Mouse (Mus musculus): ENCODE measurements around the gene Ccdc141.
A peak's percentile ranks its signal among the peaks of the same experiment; 100 is the strongest.

Ccdc141 gene

DNA sequence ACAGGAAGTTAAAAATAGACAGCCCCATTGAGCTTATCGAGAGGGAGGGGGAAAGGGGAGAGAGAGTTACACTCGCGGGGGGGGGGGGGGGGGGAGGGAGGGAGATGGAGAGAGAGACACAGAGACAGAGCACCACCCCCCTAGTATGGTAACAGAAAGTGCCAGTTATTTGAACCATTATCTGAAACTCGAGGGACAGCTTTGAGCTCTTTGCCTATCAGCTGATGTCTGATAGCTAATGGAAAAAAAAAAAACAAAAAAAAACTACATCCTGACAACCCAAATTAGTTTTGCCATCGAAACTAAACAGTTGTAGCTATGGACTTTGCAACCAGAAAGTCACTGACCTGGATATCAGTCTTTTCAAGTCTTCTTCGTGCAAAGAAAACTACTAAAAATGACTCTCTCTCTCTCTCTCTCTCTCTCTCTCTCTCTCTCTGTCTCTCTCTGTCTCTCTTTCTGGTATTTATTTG is at the start of gene Ccdc141:
Gene Ccdc141, minus strand, starts transcription at position 4 of the 473 bp plus-strand sequence.
- DNase-seq (ENCODE audit: low spot score), result no peak

DNA sequence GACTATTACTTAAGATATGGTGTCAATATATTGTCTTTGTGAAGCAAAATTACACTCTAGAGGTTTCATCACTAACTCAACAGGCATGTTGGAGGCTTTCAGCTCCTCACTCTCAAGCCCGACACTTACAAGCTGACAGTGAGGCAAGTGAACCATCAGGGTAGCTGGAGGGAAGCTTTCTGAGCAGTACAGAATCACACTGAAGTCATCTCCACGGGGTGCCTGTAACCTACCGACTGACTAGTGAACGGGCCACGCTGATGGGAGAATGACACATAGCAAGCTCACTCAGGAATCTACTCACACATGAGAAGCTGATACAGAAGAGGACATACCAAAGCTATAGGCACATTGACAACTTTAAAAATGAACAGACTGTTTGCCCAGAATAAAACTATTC is 42.4 kb upstream of the Ccdc141 start:
- DNase-seq (ENCODE audit: low spot score), result no peak

GRCm38 (mm10) chr2:77206951-77207350 is 36.5 kb upstream of the Ccdc141 start:
- no peak for DNase-seq (ENCODE audit: low spot score)

- DNase-seq (ENCODE audit: low spot score), result peak; percentile 36
These were observed 33.5 kb upstream of the Ccdc141 start for GRCm38 (mm10) chr2:77203916-77204315.

DNA sequence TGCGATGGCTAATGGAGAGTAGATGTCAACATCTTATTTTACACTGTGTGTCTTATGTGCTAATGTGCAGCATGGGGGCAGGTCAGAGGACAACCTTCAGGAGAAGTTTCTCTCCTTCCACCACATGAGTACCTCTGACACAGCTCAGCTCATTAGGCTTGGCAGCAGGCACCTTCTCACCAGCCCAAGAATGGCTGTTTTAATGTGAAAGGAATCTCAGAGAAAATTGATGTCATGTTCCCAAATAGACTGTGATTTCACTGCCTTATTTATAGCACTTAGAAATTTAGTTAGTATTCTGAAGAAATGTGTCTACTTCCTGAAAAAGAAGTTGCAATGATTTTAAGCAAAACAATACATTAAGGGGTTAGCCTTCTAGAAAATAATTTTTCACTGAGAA is 31.5 kb upstream of the Ccdc141 start:
- DNase-seq (ENCODE audit: low spot score), result no peak

DNA sequence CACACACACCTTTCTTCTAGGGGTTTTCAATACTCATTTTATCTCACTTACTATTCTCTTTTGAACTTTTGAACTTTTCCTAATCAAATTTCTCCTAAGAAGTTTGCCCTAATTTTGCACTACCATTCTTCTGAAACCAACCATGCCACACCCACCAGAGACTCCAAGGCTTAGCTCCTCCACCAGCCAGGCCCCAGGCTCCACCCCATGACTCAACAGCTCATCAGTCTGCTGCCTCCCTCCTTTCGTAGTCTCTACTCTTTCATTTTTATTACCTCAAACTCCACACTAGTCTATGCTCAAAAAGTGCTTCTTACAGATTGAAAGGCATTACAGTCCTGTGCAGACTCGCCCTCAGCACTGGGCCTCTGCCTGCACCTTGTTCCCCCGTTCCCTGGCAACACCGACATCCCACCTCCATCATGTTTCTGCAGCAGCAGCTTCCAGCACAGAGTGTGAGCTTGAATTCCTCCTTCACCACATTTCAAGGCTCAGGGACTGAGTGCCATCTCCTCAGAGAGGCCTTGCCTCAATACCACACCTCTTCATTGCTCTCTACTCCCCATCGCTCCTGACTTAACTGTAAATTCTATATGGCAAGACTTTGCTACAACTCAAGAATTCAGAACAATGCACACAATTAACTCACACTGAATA is 30.6 kb upstream of the Ccdc141 start:
- DNase-seq (ENCODE audit: low spot score), result no peak

GRCm38 (mm10) chr2:77200379-77200778 is 29.9 kb upstream of the Ccdc141 start:
- DNase-seq (ENCODE audit: low spot score), result no peak

GRCm38 (mm10) chr2:77198246-77198645 is 27.8 kb upstream of the Ccdc141 start:
- no peak for DNase-seq (ENCODE audit: low spot score)

DNA sequence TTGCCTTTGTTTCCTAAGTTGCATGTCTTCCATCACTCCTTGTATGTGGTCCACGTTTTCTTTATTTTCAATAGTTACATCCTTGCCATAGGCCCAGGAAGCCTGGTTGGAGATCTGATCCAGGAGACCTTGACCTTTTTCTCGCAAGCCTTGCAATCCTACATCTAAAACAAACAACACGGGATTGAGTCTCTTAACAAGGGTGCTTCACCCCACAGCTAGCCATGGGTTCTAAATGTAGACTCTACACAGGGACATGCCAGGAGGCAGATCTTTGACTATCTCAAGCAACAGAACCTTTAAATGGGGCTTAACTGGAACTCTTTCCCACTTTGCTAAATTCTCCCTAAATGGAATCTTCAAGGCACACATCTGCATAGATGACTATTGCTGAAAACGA is 26.4 kb upstream of the Ccdc141 start:
- DNase-seq (ENCODE audit: low spot score), result no peak

GRCm38 (mm10) chr2:77195056-77195455 is 24.6 kb upstream of the Ccdc141 start:
- DNase-seq (ENCODE audit: low spot score), result no peak

- no peak for DNase-seq (ENCODE audit: low spot score)
These were observed 21.4 kb upstream of the Ccdc141 start for GRCm38 (mm10) chr2:77191811-77192210.

- no peak for DNase-seq (ENCODE audit: low spot score)
These were observed 20.5 kb upstream of the Ccdc141 start for GRCm38 (mm10) chr2:77190891-77191290.

DNA sequence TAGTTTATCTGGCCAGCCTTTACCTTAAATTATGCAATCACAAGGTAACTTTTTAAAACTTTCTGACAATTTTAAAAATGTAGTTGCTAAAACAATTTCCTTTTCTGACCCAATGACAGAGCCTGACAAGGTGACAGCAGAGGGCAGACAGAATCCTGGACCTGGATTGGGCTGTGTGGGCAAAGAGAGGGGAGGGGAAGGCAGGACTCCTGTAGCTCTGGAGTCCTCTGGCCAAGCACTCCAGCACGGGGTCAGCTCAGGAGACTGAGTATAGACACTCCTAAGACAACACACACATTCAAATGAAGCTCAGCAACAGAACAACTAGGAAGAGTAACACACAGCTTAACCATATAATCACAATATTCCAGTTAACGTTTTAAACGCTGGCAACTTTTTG is 19.9 kb upstream of the Ccdc141 start:
- no peak for DNase-seq (ENCODE audit: low spot score)

DNA sequence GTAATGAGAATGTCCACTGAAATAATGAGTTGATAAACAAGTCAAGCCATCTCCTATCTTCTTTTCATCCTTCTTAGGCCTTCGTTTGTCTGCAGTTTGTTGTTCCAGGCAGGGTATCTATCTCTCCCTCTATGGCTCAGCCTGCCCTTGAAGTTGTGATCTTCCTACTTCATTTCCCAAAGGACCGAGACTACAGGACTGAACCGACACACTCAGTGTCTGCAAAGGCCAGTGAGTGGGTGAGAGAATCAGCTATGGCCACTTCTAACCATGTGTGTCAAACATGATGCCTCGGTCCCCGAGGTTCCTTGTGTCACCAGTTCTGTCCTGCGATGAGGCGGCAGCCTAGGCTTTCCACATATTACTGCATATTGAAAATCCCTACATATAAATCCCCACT is 19.2 kb upstream of the Ccdc141 start:
- DNase-seq (ENCODE audit: low spot score), result no peak

DNA sequence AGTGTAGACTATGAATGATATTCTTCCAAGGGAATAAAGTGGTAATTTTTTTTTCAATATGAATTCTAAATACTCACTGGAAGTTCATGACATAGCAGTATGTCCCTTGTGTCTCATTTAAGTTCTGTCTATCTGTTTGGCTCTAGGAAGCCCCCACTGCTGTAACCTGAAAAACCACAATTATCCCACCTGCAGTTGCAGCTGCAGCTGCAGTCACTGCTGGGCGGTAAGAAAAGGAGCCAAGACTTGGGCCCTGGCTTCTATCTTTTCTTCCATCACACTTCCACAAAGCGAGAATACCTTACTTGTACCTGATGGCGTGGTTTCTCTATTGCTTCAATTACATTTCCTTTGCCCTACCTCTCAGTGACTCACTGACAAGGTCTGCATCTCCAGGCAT is 17.1 kb upstream of the Ccdc141 start:
- no peak for DNase-seq (ENCODE audit: low spot score)

GRCm38 (mm10) chr2:77186912-77187311 is 16.5 kb upstream of the Ccdc141 start:
- DNase-seq (ENCODE audit: low spot score), result no peak

- DNase-seq (ENCODE audit: low spot score), result no peak
These were observed 13.7 kb upstream of the Ccdc141 start for GRCm38 (mm10) chr2:77184049-77184571.

DNA sequence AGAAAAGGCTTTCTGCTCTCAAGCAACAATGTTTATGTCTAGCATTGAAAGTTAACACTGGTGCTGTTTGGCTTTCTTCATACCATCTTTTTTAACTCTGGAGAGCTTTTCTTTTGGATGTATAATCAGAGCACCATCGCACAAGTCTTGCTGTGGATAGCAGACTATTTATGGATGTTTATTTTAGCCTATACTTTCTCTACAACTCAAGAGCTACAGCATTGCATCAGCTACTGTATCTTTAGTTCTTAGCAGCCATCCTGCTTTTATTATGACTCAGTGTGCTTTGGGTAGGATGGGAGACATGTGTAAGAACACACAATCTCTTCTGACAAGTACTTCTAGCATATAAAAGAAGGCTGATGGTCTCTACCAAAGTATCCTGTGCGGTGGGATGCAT is 13.2 kb upstream of the Ccdc141 start:
- no peak for DNase-seq (ENCODE audit: low spot score)

DNA sequence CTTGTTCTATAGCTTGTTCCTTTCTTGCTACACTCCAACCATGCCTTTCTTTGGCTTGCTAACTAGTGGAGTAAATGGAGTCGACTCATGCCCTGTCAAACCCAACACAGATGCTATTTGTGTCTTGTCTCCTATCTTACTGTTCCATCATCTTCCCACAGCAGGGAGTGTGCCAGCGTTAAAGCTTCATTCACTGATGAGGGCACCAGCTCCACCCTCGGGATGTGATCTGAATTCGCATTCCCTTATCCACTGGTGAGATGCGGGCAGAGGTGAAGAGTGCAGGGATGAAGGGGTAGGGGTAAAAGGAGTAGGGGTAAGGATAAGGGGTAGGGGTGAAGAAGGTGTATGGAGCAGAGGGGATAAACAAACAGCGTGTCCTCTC is 12.6 kb upstream of the Ccdc141 start:
- DNase-seq (ENCODE audit: low spot score), result no peak

- no peak for DNase-seq (ENCODE audit: low spot score)
These were observed 12.0 kb upstream of the Ccdc141 start for GRCm38 (mm10) chr2:77182271-77182995.

GRCm38 (mm10) chr2:77177472-77177871 is 7.0 kb upstream of the Ccdc141 start:
- no peak for DNase-seq (ENCODE audit: low spot score)

- DNase-seq (ENCODE audit: low spot score), result peak; percentile 21
These were observed 6.0 kb upstream of the Ccdc141 start for GRCm38 (mm10) chr2:77176413-77176812.

- no peak for DNase-seq (ENCODE audit: low spot score)
These were observed 5.0 kb upstream of the Ccdc141 start for GRCm38 (mm10) chr2:77175411-77175810.

Data from embryo, embryonic 10 days (tissue).